Mouse (Mus musculus) midbrain, embryonic 16.5 days (tissue): ENCODE results near the gene Tiam1. TPM values are rescaled to one million over a fixed set of nuclear protein-coding genes. Genes with fewer than 3 reads are reported as not detected.

Source experiments
- ATAC-seq: fragments of 200-750 bp; cut with Nextera tagmentation; 2 replicates; pipeline ENCODE4 v1.8.0; 2017; ENCODE audit warnings: moderate TSS enrichment
- H3K27ac ChIP-seq: fragments of 300-500 bp; sonication (generic); 2 replicates; pipeline ENCODE4 v1.5.1; 2014; ENCODE audit warnings: mild to moderate bottlenecking, low read length, mixed read lengths
- H3K27me3 ChIP-seq: fragments of 300-500 bp; sonication (generic); 2 replicates; pipeline ENCODE4 v1.6.1; 2014; ENCODE audit warnings: low read depth, low read length, mixed read lengths; ENCODE audit not compliant: control insufficient read depth, insufficient read depth
- H3K36me3 ChIP-seq: fragments of 300-500 bp; sonication (generic); 2 replicates; pipeline ENCODE4 v1.6.1; 2014; ENCODE audit warnings: mild to moderate bottlenecking, low read length, moderate library complexity, mixed read lengths; ENCODE audit not compliant: control insufficient read depth, insufficient read depth
- H3K4me1 ChIP-seq: fragments of 300-500 bp; sonication (generic); 2 replicates; pipeline ENCODE4 v1.6.1; 2014; ENCODE audit warnings: mild to moderate bottlenecking, low read length, mixed read lengths; ENCODE audit not compliant: control insufficient read depth, insufficient read depth
- H3K4me2 ChIP-seq: fragments of 300-500 bp; sonication (generic); 2 replicates; pipeline ENCODE4 v1.6.1; 2014; ENCODE audit warnings: mild to moderate bottlenecking, low read length, mixed read lengths
- H3K4me3 ChIP-seq: fragments of 300-500 bp; sonication (generic); 2 replicates; pipeline ENCODE4 v1.5.1; 2014; ENCODE audit warnings: low read depth, mild to moderate bottlenecking, low read length, moderate library complexity, mixed read lengths
- H3K9ac ChIP-seq: fragments of 300-500 bp; sonication (generic); 2 replicates; pipeline ENCODE4 v1.6.1; 2014; ENCODE audit warnings: low read depth, low read length, mixed read lengths
- H3K9me3 ChIP-seq: fragments of 300-500 bp; sonication (generic); replicated peaks from 2 replicates; pipeline ENCODE4 v1.6.1; 2014; ENCODE audit warnings: mild to moderate bottlenecking, low read length, mixed read lengths; ENCODE audit not compliant: control insufficient read depth, poor library complexity, severe bottlenecking
- WGBS: fragments of 180-500 bp; shearing (Covaris S2); extraction: QIAGEN DNeasy Blood & Tissue Kit; methylation state at CpG from one replicate; pipeline ENCODE4 v1.1.7; 2014; 5-methylcytosine and 5-hydroxymethylcytosine counted together
- polyA plus RNA-seq: library from polyadenylated mRNA; unstranded; fragments of >200 nt; fragmentation: Nextera tagmentation; extraction: Ambion mirVana; gene quantifications from 2 replicates; pipeline ENCODE4 v1.2.1, GENCODE M21; 2015

Tiam1 gene
- polyA plus RNA-seq, 1 experiment from 2014 or later, result 23.5 TPM

GRCm38 (mm10) chr16:90140571-90140970 is 3.0 kb downstream of the Tiam1 start:
- no peaks in the 10 kb centered on the region for H3K9me3 ChIP-seq
- H3K9ac ChIP-seq, result no peak overlapping the region
- WGBS, result 84% methylated on average over 10 of the region's 10 CpGs
- H3K4me2 ChIP-seq, result peak overlapping the region; percentile 6; the same call in 1 of the 2 replicates
- no peaks in the 10 kb centered on the region for H3K27me3 ChIP-seq
- no peak overlapping the region for H3K27ac ChIP-seq
- H3K4me1 ChIP-seq, result peaks cover 31% of the 10 kb centered on the region
- no peak overlapping the region for H3K4me3 ChIP-seq
- no peak for ATAC-seq
- H3K36me3 ChIP-seq, result no peaks in the 10 kb centered on the region

- 61% methylated on average over 9 of the region's 9 CpGs for WGBS
- no peak for ATAC-seq
- H3K9me3 ChIP-seq, result no peaks in the 10 kb centered on the region
- no peak overlapping the region for H3K27ac ChIP-seq
- no peak overlapping the region for H3K4me2 ChIP-seq
- no peaks in the 10 kb centered on the region for H3K27me3 ChIP-seq
- H3K4me1 ChIP-seq, result peaks cover 27% of the 10 kb centered on the region
- no peak overlapping the region for H3K4me3 ChIP-seq
- H3K36me3 ChIP-seq, result no peaks in the 10 kb centered on the region
- H3K9ac ChIP-seq, result no peak overlapping the region
These were observed 3.9 kb downstream of the Tiam1 start for GRCm38 (mm10) chr16:90139696-90140095.

- no peaks in the 10 kb centered on the region for H3K27me3 ChIP-seq
- no peaks in the 10 kb centered on the region for H3K9me3 ChIP-seq
- H3K4me2 ChIP-seq, result no peak overlapping the region
- peaks cover 24% of the 10 kb centered on the region for H3K4me1 ChIP-seq
- no peak for ATAC-seq
- H3K36me3 ChIP-seq, result no peaks in the 10 kb centered on the region
- no peak overlapping the region for H3K4me3 ChIP-seq
- no peak overlapping the region for H3K9ac ChIP-seq
- WGBS, result 82% methylated on average over 12 of the region's 12 CpGs
- H3K27ac ChIP-seq, result no peak overlapping the region
These were observed 5.4 kb downstream of the Tiam1 start for GRCm38 (mm10) chr16:90138151-90138550.

DNA sequence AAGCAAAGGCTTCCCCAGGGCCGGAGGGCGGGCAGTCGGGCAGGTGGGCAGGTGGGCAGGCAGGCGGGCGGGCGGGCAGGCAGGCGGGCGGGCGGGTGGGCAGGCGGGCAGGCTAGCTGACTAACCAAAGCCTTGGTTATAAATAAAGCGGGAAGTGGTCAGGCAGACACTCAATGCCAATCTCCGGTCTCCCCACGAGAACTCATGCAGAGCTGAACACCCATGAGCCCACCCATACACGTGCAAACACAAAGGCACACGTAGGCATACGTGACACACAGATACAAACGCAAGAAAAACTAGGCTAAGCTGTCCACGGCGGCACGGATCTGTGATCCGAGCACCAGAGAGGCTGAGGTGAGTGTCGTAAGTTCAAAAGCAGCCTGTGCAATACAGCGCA is 6.4 kb downstream of the Tiam1 start:
- no peaks in the 10 kb centered on the region for H3K27me3 ChIP-seq
- no peak overlapping the region for H3K4me2 ChIP-seq
- H3K4me3 ChIP-seq, result no peak overlapping the region
- H3K27ac ChIP-seq, result no peak overlapping the region
- 97% methylated on average over 22 of the region's 23 CpGs for WGBS
- H3K36me3 ChIP-seq, result no peaks in the 10 kb centered on the region
- ATAC-seq, result no peak
- H3K9ac ChIP-seq, result no peak overlapping the region
- H3K9me3 ChIP-seq, result no peaks in the 10 kb centered on the region
- H3K4me1 ChIP-seq, result peaks cover 28% of the 10 kb centered on the region

DNA sequence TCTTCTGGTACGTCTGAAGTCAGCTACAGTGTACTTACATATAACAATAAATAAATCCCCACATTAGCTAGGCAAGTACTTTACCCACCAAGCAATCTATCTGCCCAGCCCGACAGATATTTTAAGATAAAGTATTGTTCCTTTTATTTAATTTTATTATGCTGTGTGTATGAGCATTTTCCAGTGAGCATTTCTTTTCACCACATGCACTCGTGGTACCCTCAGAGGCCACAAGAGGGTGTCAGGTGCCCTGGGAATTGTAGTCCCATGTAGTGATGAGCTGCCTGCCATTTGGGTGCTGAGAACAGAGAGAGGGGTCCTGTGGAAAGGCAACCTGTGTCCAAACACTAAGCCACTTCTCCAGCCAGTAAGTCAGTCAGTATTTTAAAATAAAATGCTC is 8.0 kb downstream of the Tiam1 start:
- Histone ChIP-seq H3K36me3 (no peaks in the 10 kb centered on the region), H3K27me3 (no peaks in the 10 kb centered on the region), H3K4me1 (peaks cover 19% of the 10 kb centered on the region), H3K27ac (no peak overlapping the region), H3K9me3 (no peaks in the 10 kb centered on the region), H3K4me3 (no peak overlapping the region), H3K9ac (no peak overlapping the region), H3K4me2 (no peak overlapping the region)
- WGBS, result 88% methylated on average over 3 of the region's 3 CpGs
- no peak for ATAC-seq

GRCm38 (mm10) chr16:90134351-90134750 is 9.2 kb downstream of the Tiam1 start:
- ATAC-seq, result no peak
- H3K4me1 ChIP-seq, result peaks cover 11% of the 10 kb centered on the region
- H3K9ac ChIP-seq, result no peak overlapping the region
- H3K4me2 ChIP-seq, result no peak overlapping the region
- no peaks in the 10 kb centered on the region for H3K36me3 ChIP-seq
- no peaks in the 10 kb centered on the region for H3K27me3 ChIP-seq
- H3K4me3 ChIP-seq, result no peak overlapping the region
- H3K27ac ChIP-seq, result no peak overlapping the region
- H3K9me3 ChIP-seq, result no peaks in the 10 kb centered on the region
- WGBS, result 84% methylated on average over 7 of the region's 7 CpGs

- WGBS, result 20% methylated on average over 7 of the region's 7 CpGs
- H3K4me3 ChIP-seq, result no peak overlapping the region
- no peaks in the 10 kb centered on the region for H3K9me3 ChIP-seq
- H3K9ac ChIP-seq, result no peak overlapping the region
- H3K27ac ChIP-seq, result no peak overlapping the region
- H3K27me3 ChIP-seq, result no peaks in the 10 kb centered on the region
- ATAC-seq, result no peak
- no peaks in the 10 kb centered on the region for H3K36me3 ChIP-seq
- no peak overlapping the region for H3K4me2 ChIP-seq
- peaks cover 15% of the 10 kb centered on the region for H3K4me1 ChIP-seq
These were observed 10.8 kb downstream of the Tiam1 start for GRCm38 (mm10) chr16:90132816-90133215.

- ATAC-seq, result no peak
- H3K27ac ChIP-seq, result no peak overlapping the region
These were observed 11.2 kb downstream of the Tiam1 start for GRCm38 (mm10) chr16:90132331-90132730.

GRCm38 (mm10) chr16:90128817-90129587 is 14.6 kb downstream of the Tiam1 start:
- no peaks in the 10 kb centered on the region for H3K36me3 ChIP-seq
- H3K27me3 ChIP-seq, result no peaks in the 10 kb centered on the region
- no peak overlapping the region for H3K4me3 ChIP-seq
- 29% methylated on average over 19 of the region's 19 CpGs for WGBS
- no peaks in the 10 kb centered on the region for H3K9me3 ChIP-seq
- no peak overlapping the region for H3K27ac ChIP-seq
- H3K9ac ChIP-seq, result no peak overlapping the region
- H3K4me2 ChIP-seq, result no peak overlapping the region
- H3K4me1 ChIP-seq, result peaks cover 15% of the 10 kb centered on the region
- no peak for ATAC-seq

More at GRCm38 (mm10) chr16:90132331-90132730, 11.2 kb downstream of the Tiam1 start:
- Histone ChIP-seq H3K4me1 (peaks cover 15% of the 10 kb centered on the region), H3K27me3 (no peaks in the 10 kb centered on the region), H3K4me2 (no peak overlapping the region), H3K4me3 (no peak overlapping the region), H3K36me3 (no peaks in the 10 kb centered on the region), H3K9me3 (no peaks in the 10 kb centered on the region), H3K9ac (no peak overlapping the region)
- WGBS, result 6% methylated on average over 10 of the region's 10 CpGs
